Mouse (Mus musculus): ENCODE data around the gene 1700013G24Rik. TPM values are rescaled to one million over a fixed set of nuclear protein-coding genes. Genes with fewer than 3 reads are reported as not detected.

The 1700013G24Rik gene
- total RNA-seq, 2 experiments from 2014 or later: not detected

- TF ChIP-seq CTCF (IDR thresholded peaks at IDR 0.05): no peak
These were observed 28.4 kb downstream of the 1700013G24Rik start for GRCm38 (mm10) chr4:137481381-137482030.

DNA sequence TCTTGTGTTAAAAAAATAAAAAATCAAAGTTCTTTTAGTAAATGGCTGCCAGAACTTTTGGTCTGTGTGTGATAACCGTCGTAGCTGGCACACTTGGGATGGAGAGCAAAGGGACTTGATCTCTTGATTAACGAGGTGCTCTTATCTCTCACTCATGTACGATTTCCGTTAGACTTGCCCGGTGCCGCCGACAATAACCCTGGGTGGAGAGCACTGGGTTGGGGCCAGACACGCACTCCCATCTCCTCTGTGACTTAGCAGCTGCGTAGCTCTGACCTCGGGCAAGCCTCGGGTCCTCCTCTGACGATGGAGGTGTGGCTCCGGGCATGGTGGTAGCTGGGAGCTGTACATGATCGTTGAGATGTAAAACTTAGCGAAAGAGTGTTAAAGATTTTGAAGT lies 30.8 kb downstream of the 1700013G24Rik start:
- peak overlapping the region; percentile 43 for H3K4me3 ChIP-seq
- DNase-seq: peak; percentile 64
- intact Hi-C loops (cut with DNase I): no loop called here
- peak overlapping the region; percentile 96 for H3K27ac ChIP-seq
- TF ChIP-seq CTCF (IDR thresholded peaks at IDR 0.05): no peak

More at GRCm38 (mm10) chr4:137481381-137482030, 28.4 kb downstream of the 1700013G24Rik start:
- peak; percentile 72 for DNase-seq
- Histone ChIP-seq H3K4me3 (peak overlapping the region; percentile 41), H3K27ac (peak overlapping the region; percentile 96)
- intact Hi-C loops (cut with DNase I): no loop called here

GRCm38 (mm10) chr4:137484586-137484985 lies 31.5 kb downstream of the 1700013G24Rik start:
- peak; percentile 83 for DNase-seq

DNA sequence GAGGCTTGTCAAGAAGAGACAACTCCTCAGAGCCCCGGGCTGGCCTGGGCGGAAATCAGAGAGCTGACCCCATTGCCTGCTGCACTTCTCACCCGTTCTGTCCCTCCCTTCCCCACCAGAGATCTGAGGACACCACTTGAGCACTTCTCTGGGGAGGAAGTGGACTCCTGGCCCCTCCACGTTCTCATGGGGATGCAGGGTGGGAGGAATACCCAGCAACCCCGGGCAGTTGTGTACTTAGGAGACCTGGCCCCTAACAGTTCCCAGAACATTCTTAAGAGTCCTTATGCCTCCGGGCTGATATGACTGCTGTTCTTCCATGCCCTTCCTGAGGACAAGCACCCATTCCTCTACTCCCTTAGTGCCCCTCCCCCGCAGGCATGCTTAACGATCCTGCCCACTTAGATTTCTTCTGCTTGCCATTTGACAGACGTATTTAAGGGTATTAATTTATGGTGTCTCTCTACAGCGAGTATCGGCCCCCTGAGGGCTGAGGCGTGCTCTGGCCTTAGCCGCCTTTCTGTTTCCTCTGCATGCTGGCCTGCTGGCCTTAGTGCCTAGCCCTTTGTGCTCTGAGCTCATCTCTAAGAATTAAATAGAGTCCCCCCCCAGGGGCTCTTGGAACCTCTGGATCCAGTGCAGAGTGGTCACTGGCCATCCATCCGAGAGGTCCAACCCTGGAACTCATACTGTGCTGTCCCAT lies 32.3 kb downstream of the 1700013G24Rik start:
- TF ChIP-seq CTCF (IDR thresholded peaks at IDR 0.05): no peak
- intact Hi-C loops (cut with DNase I): loop anchor here (5.0 kb wide), 1 partner anchor 38 kb away; no protein-coding TSS in a partner anchor
- H3K4me3 ChIP-seq: peak overlapping the region; percentile 43
- H3K27ac ChIP-seq: peak overlapping the region; percentile 96
- no peak for DNase-seq

More at GRCm38 (mm10) chr4:137484586-137484985, 31.5 kb downstream of the 1700013G24Rik start:
- intact Hi-C loops (cut with DNase I): no loop called here
- peak overlapping the region; percentile 96 for H3K27ac ChIP-seq
- peak overlapping the region; percentile 43 for H3K4me3 ChIP-seq
- no peak for TF ChIP-seq CTCF (IDR thresholded peaks at IDR 0.05)

DNA sequence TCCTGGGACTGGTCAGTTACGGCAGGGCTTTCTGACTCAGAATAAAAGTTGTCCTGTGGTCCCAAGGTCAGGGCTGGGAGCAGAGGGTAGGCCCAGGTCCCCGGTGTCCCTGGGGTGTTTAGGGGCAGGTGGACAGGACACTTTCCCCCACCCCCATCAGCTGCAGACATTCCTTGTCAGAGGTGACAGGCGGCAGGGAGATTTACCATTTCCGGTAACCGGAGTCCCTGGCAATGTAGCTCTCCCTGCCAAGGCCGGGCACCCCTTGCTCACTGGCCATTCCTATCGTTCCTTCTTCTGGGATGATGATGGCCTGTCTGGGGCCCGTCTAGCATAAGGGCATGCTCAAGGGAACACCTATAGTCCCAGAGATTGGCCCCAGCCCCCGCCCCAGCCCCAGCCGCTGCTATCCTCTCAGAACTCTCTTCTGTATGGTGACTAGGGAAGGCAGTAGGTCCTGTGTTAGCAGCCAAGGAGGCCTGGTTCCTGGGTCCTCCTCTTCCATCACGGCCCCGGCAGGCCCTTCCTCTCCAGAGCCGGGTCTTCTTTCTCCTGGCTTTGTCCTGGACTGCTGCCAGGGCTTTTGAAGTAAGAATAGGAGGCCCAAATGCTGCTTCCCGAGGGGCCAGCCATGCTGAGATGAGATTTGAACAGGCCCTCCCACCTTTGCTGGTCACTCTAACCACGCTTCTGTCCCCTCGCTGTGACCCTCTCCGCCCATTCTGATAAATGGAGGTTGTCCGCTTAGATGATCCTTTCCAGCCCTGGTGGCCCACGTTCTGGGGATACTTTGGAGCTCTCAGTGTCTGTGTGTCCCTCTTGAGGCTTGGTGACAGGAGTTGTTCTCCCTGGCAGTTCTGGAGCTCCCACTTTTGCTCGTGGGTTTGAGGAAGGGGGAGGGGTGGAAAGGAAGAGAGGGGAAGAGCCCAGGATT lies 33.3 kb downstream of the 1700013G24Rik start:
- DNase-seq: peak; percentile 82
- intact Hi-C loops (cut with DNase I): loop anchor here (5.0 kb wide), 1 partner anchor 39 kb away; no protein-coding TSS in a partner anchor
- TF ChIP-seq CTCF (IDR thresholded peaks at IDR 0.05): no peak
- H3K4me3 ChIP-seq: peak overlapping the region; percentile 43
- H3K27ac ChIP-seq: peak overlapping the region; percentile 96

DNA sequence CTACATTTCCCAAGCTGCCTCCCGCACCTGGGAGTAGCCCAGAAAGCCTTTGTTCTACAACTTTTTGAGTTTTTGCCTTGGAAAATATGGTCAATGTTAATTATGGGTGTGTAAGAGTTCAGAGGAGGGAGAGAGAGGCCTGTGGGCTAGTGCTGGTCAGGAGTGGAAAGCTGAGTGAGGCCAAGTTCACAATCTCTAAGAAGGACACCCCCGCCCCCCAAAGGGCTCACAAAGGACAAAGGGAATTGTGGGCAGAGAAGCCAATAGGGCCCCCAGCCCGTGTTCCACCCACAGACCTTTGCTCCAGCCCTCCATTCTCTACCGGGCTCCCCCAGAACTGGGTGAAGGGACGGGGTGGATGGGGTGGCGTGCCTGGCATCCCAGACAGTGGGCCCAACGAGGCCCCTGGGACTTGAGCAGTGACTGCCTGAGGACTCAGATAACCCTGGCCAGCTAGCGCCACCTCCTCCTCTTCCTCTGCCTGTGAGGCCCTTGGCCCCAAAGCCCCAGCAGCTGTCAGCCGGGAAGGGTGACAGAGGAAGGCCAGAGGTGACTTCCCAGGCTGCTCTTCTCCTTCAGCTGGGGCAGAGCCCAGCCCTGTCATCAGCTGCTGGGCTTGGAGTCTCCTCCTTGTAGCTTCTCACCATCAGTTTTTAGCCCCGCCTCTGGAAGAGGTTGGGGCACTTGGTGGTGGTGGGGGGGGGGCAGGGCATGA lies 34.4 kb downstream of the 1700013G24Rik start:
- intact Hi-C loops (cut with DNase I): loop anchor here (5.0 kb wide), 1 partner anchor 40 kb away; no protein-coding TSS in a partner anchor
- Histone ChIP-seq H3K4me3 (peak overlapping the region; percentile 51), H3K27ac (peak overlapping the region; percentile 96)
- DNase-seq: peak; percentile 93
- no peak for TF ChIP-seq CTCF (IDR thresholded peaks at IDR 0.05)

- no peak for TF ChIP-seq CTCF (IDR thresholded peaks at IDR 0.05)
- H3K4me3 ChIP-seq: peak overlapping the region; percentile 51
- DNase-seq: no peak
- peak overlapping the region; percentile 96 for H3K27ac ChIP-seq
- intact Hi-C loops (cut with DNase I): loop anchor here (5.0 kb wide), 1 partner anchor 41 kb away; no protein-coding TSS in a partner anchor
These were observed 35.0 kb downstream of the 1700013G24Rik start for GRCm38 (mm10) chr4:137488038-137488437.

GRCm38 (mm10) chr4:137488571-137489303 lies 35.7 kb downstream of the 1700013G24Rik start:
- TF ChIP-seq CTCF (IDR thresholded peaks at IDR 0.05): peak; percentile 69
- peak; percentile 87 for DNase-seq
- Histone ChIP-seq H3K27ac (peak overlapping the region; percentile 96), H3K4me3 (peak overlapping the region; percentile 51)
- intact Hi-C loops (cut with DNase I): loop anchor here (5.0 kb wide), 1 partner anchor 41 kb away; no protein-coding TSS in a partner anchor

DNA sequence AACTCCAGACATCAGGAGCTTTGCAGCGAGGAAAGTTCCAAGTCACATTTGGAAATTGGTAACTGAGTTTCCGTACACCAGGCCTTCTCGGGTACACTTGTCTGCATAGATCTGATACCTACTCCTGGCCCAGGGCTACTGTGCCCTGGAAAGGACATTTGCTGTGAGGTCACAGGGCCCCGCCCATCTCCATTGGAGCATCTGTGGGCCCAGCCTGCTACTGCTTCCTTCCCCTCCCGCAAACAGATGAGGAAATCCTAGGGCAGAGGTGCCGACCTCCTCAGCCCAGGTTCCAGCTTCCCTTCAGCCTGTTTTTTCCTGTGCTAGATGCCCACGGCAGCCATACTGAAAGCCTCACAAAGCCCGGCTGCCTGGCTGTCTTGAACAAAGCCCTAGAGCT lies 36.9 kb downstream of the 1700013G24Rik start:
- Histone ChIP-seq H3K27ac (peak overlapping the region; percentile 96), H3K4me3 (peak overlapping the region; percentile 51)
- peak; percentile 80 for DNase-seq
- TF ChIP-seq CTCF (IDR thresholded peaks at IDR 0.05): no peak
- intact Hi-C loops (cut with DNase I): loop anchor here (5.0 kb wide), 1 partner anchor 43 kb away; no protein-coding TSS in a partner anchor

DNA sequence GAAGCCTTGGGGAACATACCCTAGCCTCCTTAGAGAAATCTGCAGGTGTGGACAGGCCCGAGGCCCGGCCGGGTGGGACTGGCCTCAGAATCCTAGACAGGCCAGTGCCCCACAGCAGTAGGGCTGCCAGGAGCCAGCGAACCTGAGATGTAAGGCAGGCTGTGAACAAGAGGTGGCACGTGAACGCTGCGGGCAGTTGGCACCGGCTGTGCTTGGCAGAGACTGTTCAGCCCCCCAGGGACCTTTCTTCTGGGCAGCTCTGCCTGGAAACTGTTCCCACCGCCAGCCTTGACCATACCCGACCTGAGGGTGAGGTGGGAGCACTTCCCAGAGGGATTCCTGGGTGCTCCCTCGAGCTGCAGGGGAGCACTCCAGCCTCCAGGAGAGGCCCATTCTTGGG lies 39.5 kb downstream of the 1700013G24Rik start:
- intact Hi-C loops (cut with DNase I): no loop called here
- TF ChIP-seq CTCF (IDR thresholded peaks at IDR 0.05): no peak
- H3K27ac ChIP-seq: peak overlapping the region; percentile 87
- H3K4me3 ChIP-seq: no peak overlapping the region
- no peak for DNase-seq

DNA sequence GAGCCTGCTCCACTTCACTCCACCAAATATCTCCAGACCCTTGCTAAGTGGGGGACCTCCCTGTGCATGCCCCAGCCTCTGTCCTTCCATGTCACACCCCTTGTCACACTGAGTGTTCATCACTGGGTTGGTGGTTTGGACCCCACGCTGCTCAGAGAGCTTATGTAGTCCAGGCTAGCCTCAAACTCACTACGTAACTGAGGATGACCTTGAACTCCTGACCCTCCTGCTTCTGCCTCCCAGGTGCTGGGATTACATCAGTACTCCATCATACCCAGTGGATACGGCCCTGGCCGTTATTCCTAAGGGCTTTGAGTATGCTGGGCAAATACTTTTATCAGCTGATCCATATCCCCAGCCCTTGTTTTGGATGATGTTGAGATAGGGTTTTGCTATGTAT lies 40.1 kb downstream of the 1700013G24Rik start:
- no peak for TF ChIP-seq CTCF (IDR thresholded peaks at IDR 0.05)
- peak overlapping the region; percentile 87 for H3K27ac ChIP-seq
- no peak overlapping the region for H3K4me3 ChIP-seq
- intact Hi-C loops (cut with DNase I): no loop called here
- no peak for DNase-seq

All from gastrocnemius, adult 2 months (tissue).